Mouse (Mus musculus) kidney, adult 18-20 months (tissue): ENCODE measurements around the gene Herc1.

Experiments used
- DNase-seq: peaks from one replicate; pipeline ENCODE4 v3.0.0; 2021

Gene Herc1

GRCm38 (mm10) chr9:66349860-66350787 is at the start of gene Herc1:
Gene Herc1 (plus strand): TSS chr9:66350450.
- DNase-seq: peak; percentile 96

DNA sequence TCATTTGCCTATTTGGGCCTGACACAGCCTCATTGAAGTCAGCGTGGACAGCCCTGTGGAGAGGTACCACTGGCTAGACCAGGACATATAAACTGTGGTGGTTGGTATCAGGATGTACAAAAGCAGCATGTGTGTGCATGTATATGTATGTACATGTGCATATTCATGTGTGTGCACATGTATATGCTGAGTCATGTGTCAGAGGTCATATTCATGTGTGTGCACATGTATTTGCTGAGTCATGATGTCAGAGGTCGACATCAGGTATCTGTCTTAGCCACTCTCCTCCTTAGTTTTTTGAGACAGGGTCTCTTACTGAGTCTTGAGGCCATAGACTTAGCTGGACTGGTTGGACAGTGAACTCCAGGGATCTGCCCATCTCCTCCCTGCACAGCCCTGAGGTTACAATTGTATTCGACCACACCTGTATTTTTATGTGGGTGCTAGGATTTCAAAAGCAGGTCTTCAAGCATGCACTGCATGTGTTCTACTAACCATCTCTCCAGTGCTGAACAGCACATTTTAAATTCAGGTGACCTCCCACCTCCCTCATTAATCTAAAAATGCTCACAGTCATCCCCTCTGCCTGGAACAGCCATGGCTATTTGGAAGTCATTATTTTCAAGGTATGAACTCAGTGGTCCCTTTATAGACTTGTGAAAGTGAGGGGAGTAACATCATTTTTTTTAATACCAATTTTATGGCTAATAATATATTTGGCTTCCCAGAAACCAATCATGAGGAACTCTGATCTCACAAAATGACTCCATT is 45.7 kb upstream of the Herc1 start:
- DNase-seq: no peak

- DNase-seq: peak; percentile 46
These were observed 44.8 kb upstream of the Herc1 start for GRCm38 (mm10) chr9:66305121-66306112.

- DNase-seq: no peak
These were observed 43.8 kb upstream of the Herc1 start for GRCm38 (mm10) chr9:66306414-66306813.

GRCm38 (mm10) chr9:66307341-66307740 is 42.9 kb upstream of the Herc1 start:
- DNase-seq: no peak

DNA sequence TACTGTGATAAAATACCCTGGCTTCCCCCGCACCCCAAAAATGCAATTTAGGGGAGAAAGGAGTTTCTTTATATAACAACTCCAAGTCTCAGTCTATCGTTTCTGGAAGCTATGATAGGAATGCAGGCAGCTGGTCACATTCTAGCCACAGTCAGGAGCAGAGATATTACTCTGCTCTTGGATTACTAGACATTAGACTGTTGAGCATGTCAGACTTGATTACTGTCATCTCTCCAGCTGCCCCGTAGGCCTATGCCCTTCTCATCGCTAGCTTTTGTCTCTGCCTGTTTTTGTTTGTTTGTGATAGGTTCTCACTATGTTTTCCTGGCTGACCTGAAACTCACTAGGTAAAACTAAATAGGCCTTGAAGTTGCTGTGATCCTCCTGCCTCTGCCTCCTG is 41.5 kb upstream of the Herc1 start:
- no peak for DNase-seq

GRCm38 (mm10) chr9:66311458-66311857 is 38.8 kb upstream of the Herc1 start:
- DNase-seq: no peak

GRCm38 (mm10) chr9:66316603-66317002 is 33.6 kb upstream of the Herc1 start:
- no peak for DNase-seq

DNA sequence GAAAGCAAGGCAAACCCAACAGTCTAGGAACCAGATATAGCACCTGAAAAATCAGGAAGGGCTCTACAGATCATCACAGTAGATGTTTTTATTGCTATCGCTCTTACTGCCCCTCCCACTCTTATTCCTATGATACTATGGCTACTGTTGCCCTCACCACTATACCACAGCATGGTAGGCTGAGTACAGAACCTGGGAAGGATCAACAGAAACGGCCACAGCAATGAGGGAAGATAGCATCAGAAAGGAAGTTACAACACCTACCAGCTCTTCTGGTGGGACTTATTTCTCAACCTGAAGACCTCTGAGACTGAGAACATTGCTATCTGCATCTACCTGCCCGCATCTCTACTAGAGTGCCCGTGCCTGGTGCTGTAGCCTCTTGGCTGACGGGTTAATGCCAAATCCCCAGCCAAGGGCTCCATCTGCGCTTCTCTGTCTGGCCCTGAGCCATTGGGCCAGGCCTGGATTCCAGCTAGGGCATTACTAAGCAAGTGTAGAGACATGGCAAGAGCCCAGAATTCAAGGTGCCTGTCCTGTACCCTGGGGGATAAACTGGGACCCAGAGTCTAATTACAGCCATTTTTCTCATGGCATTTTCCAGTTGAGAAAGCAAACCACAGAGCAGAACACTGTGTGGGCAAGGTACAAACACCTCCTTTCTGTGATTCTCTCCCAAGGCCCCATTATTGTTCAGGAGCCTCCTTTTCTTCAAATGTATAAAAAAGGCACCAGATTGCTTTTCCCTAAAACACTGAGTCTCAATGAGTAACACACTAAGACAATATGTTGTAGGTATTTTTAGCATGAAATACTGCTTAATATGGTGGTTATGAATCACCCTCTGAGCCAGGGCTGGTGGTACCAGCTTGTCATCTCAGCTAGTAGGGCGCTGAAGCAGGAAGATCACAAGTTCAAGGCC is 28.0 kb upstream of the Herc1 start:
- DNase-seq: peak; percentile 82

DNA sequence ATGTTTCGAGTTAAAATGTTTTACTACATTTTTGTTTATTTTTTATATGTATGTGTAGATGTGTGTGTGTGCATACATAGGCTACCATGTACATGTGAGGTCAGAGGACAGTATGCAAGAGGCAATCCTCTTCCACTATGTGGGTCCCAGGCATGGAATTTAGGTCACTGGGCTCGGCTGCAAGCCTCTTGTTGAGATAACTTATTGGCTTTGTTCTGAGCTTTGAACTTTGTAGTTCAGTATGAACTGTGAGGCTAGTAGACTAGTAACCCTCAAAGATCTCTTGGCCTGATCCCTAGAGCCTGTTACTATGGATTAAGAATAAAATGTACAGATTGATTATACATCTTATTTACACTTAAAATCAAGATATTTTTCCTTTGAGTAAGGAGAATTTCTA is 23.4 kb upstream of the Herc1 start:
- no peak for DNase-seq

DNA sequence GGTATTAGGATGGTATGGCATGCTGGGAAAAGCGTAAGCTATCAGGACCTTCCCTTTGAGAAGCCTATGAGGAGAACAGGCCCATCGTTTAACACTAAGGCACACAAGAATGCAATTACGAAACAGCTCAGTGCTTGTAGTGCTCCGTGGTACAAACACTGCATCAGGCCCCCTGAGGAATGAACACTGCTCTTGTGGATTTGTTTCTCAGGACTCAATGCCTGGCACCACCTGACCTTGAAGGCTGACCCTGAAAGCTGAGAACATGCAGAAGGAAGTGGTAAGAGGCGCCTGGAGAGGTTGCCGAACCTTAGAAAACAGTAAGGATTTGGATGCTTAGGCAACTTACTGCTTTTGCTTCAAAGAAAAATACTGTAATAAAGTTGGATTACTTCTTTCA is 20.8 kb upstream of the Herc1 start:
- DNase-seq: no peak

- DNase-seq: no peak
These were observed 19.8 kb upstream of the Herc1 start for GRCm38 (mm10) chr9:66330437-66330836.

GRCm38 (mm10) chr9:66331548-66331947 is 18.7 kb upstream of the Herc1 start:
- DNase-seq: no peak

GRCm38 (mm10) chr9:66332393-66332792 is 17.9 kb upstream of the Herc1 start:
- no peak for DNase-seq

DNA sequence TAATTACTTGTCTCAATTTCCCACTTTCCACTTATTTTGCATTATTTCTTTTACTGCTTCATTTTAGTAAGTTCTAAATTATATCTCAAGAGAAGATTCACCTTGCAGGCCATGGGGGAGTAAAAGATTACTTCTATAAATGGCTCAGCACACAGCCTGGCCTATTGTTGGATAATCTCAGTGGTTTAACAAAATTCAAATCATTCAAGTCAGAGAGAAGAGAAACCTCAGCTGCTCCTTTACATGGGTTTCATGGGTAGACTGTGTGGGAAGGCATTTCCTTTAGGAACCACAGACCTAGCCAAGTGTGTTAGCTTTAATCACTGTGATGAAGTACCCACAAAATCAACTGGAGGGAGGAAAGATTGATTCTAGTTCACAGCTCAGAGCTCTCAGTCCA is 13.0 kb upstream of the Herc1 start:
- DNase-seq: no peak

GRCm38 (mm10) chr9:66338005-66338782 is 12.1 kb upstream of the Herc1 start:
- no peak for DNase-seq

DNA sequence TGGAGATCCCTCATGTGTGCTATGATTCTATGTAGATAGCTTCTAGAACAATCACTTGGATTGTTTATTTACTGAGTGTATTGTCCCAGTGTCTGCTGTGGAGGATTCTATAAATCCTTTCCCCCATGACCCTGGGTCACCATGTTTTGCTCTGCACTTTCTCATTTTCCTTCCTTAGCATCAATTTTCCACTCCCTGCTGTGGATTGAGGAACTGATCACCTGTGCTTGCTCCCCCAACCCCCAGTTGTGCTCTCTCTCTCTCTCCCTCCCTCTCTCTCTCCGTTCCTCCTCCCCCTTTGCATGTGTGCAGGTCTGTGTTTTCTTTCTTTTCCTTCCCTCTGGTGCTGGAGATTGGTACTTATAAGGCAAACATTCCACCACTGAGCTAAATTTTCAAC is 10.5 kb upstream of the Herc1 start:
- no peak for DNase-seq

GRCm38 (mm10) chr9:66340394-66341094 is 9.7 kb upstream of the Herc1 start:
- no peak for DNase-seq

- no peak for DNase-seq
These were observed 2.7 kb upstream of the Herc1 start for GRCm38 (mm10) chr9:66347405-66348035.
